Mouse (Mus musculus) heart, adult 2 months (tissue): ENCODE data around the gene Pex16.

Experiments
- CTCF ChIP-seq: fragments of 200-600 bp; IDR thresholded peaks from 2 replicates; pipeline ENCODE4 v1.8.1; 2022; ENCODE audit warnings: antibody characterized with exemption, mild to moderate bottlenecking, moderate library complexity
- EP300 ChIP-seq: fragments of 200-500 bp; IDR thresholded peaks from 2 replicates; pipeline ENCODE4 v1.6.1; 2011; ENCODE audit warnings: low read depth, low read length, control low read depth; ENCODE audit not compliant: insufficient read depth
- POLR2A ChIP-seq: fragments of 200-500 bp; IDR thresholded peaks from 2 replicates; pipeline ENCODE4 v1.6.1; 2011; ENCODE audit warnings: mild to moderate bottlenecking, low read depth, low read length, control low read depth; ENCODE audit not compliant: insufficient read depth

GRCm38 (mm10) chr2:92423156-92423555 is 48.7 kb downstream of the Pex16 start:
- TF ChIP-seq CTCF: no peak
- TF ChIP-seq POLR2A: no peak
- TF ChIP-seq EP300: no peak
